Mouse (Mus musculus) heart, adult 18-20 months (tissue): Measurements from ENCODE around the gene Trim37. TPM values are rescaled to one million over a fixed set of nuclear protein-coding genes. Genes with fewer than 3 reads are reported as not detected.
"Not testable (repeated sequence)": the region's sequence is repeated elsewhere in the genome, so short reads cannot be mapped to it uniquely, and the experiment has no call there.

Experiments used
- DNase-seq, 2 experiments: peaks; one replicate each; pipeline ENCODE4 v3.0.0; 2021 to 2022; ENCODE audit warnings: mixed read lengths in 1 of 2
- total RNA-seq, 2 experiments: library from RNA; stranded (reverse); gene quantifications; 2 replicates each; pipeline ENCODE4 v1.2.3; 2021

Gene Trim37
- total RNA-seq, 2 experiments from 2014 or later, result 5.3 to 5.7 TPM

- no peak for DNase-seq
These were observed 100.2 kb downstream of the Trim37 start for GRCm38 (mm10) chr11:87227056-87227455.

- DNase-seq, result no peak
These were observed 106.5 kb downstream of the Trim37 start for GRCm38 (mm10) chr11:87233377-87233776.

- DNase-seq, result no peak
These were observed 108.0 kb downstream of the Trim37 start for GRCm38 (mm10) chr11:87234743-87235485.

GRCm38 (mm10) chr11:87235486-87235872 lies 108.6 kb downstream of the Trim37 start:
- no peak for DNase-seq

- DNase-seq, result no peak
These were observed 112.1 kb downstream of the Trim37 start for GRCm38 (mm10) chr11:87238891-87239530.

GRCm38 (mm10) chr11:87240141-87240832 lies 113.4 kb downstream of the Trim37 start:
- no peak for DNase-seq

GRCm38 (mm10) chr11:87240833-87241215 lies 113.9 kb downstream of the Trim37 start:
- DNase-seq, result peak in 1 of 2 experiments; percentile 34

- DNase-seq, result no peak
These were observed 114.4 kb downstream of the Trim37 start for GRCm38 (mm10) chr11:87241256-87241655.

GRCm38 (mm10) chr11:87245171-87245840 lies 118.4 kb downstream of the Trim37 start:
- DNase-seq, result no peak

GRCm38 (mm10) chr11:87246107-87246651 lies 119.3 kb downstream of the Trim37 start:
- DNase-seq, result no peak

- DNase-seq, result no peak
These were observed 120.0 kb downstream of the Trim37 start for GRCm38 (mm10) chr11:87246724-87247493.

- DNase-seq, result peak; percentile 38 to 47
These were observed 120.6 kb downstream of the Trim37 start for GRCm38 (mm10) chr11:87247494-87247866.

- DNase-seq, result no peak
These were observed 123.3 kb downstream of the Trim37 start for GRCm38 (mm10) chr11:87250132-87250531.

GRCm38 (mm10) chr11:87253294-87253693 lies 126.4 kb downstream of the Trim37 start:
- DNase-seq, result no peak

- no peak for DNase-seq
These were observed 127.3 kb downstream of the Trim37 start for GRCm38 (mm10) chr11:87254149-87254548.

GRCm38 (mm10) chr11:87257282-87257681 lies 130.4 kb downstream of the Trim37 start:
- DNase-seq, result no peak

GRCm38 (mm10) chr11:87259792-87260191 lies 132.9 kb downstream of the Trim37 start:
- no peak for DNase-seq

GRCm38 (mm10) chr11:87261705-87262104 lies 134.8 kb downstream of the Trim37 start:
- not testable (repeated sequence) for DNase-seq

GRCm38 (mm10) chr11:87263946-87264345 lies 137.1 kb downstream of the Trim37 start:
- DNase-seq, result no peak

GRCm38 (mm10) chr11:87266246-87266645 lies 139.4 kb downstream of the Trim37 start:
- DNase-seq, result no peak

GRCm38 (mm10) chr11:87268803-87269202 lies 141.9 kb downstream of the Trim37 start:
- no peak for DNase-seq
